Mouse (Mus musculus): ENCODE data around the gene Arhgap33. TPM values are rescaled to one million over a fixed set of nuclear protein-coding genes. Genes with fewer than 3 reads are reported as not detected.
A peak's percentile ranks its signal among the peaks of the same experiment; 100 is the strongest.

The Arhgap33 gene
- polyA plus RNA-seq, 1 experiment from 2014 or later, result 2.1 TPM

- ATAC-seq (no peak), DNase-seq (ENCODE audit: low spot score) (no peak)
- Histone ChIP-seq H3K9me3 (ENCODE audit: low read length) (no peaks in the 10 kb centered on the region), H3K9ac (replicated peaks; ENCODE audit: low read depth) (no peak overlapping the region), H3K27ac (ENCODE audit: low read length) (no peak overlapping the region), H3K36me3 (ENCODE audit: insufficient read depth, low read length) (no peaks in the 10 kb centered on the region), H3K27me3 (replicated peaks; ENCODE audit: insufficient read depth, low read length) (no peaks in the 10 kb centered on the region), H3K4me3 (ENCODE audit: low read depth, low read length) (no peak overlapping the region), H3K4me2 (replicated peaks; ENCODE audit: low read depth, low read length) (no peak overlapping the region), H3K4me1 (ENCODE audit: insufficient read depth, low read depth, low read length) (peaks cover 15% of the 10 kb centered on the region; the same call in 1 of the 2 replicates)
- WGBS, result 62% methylated on average over 1 of the region's 2 CpGs
- TF ChIP-seq EP300 (IDR thresholded peaks at IDR 0.05) (no peak), CTCF (IDR thresholded peaks at IDR 0.05) (no peak)
Observed at GRCm38 (mm10) chr7:30549880-30550279, 15.0 kb upstream of the Arhgap33 start.

GRCm38 (mm10) chr7:30544327-30544726 lies 9.5 kb upstream of the Arhgap33 start:
- no peaks in the 10 kb centered on the region for H3K4me1 ChIP-seq (ENCODE audit: insufficient read depth, low read depth, low read length)
- DNase-seq (ENCODE audit: low spot score) (no peak), ATAC-seq (no peak)
- H3K9me3 ChIP-seq (ENCODE audit: low read length), result no peaks in the 10 kb centered on the region
- TF ChIP-seq EP300 (IDR thresholded peaks at IDR 0.05), result no peak
- no peak for TF ChIP-seq CTCF (IDR thresholded peaks at IDR 0.05)
- no peaks in the 10 kb centered on the region for H3K27me3 ChIP-seq (replicated peaks; ENCODE audit: insufficient read depth, low read length)
- H3K27ac ChIP-seq (ENCODE audit: low read length), result no peak overlapping the region
- no peak overlapping the region for H3K9ac ChIP-seq (replicated peaks; ENCODE audit: low read depth)
- H3K36me3 ChIP-seq (ENCODE audit: insufficient read depth, low read length), result no peaks in the 10 kb centered on the region; the same call in 1 of the 2 replicates
- whole genome bisulfite sequencing, result 85% methylated on average over 2 of the region's 2 CpGs
- no peak overlapping the region for H3K4me3 ChIP-seq (ENCODE audit: low read depth, low read length)
- no peak overlapping the region for H3K4me2 ChIP-seq (replicated peaks; ENCODE audit: low read depth, low read length)

- 88% methylated on average over 7 of the region's 7 CpGs for WGBS
- Histone ChIP-seq H3K9ac (replicated peaks; ENCODE audit: low read depth) (no peak overlapping the region), H3K4me1 (ENCODE audit: insufficient read depth, low read depth, low read length) (no peaks in the 10 kb centered on the region), H3K9me3 (ENCODE audit: low read length) (no peaks in the 10 kb centered on the region), H3K36me3 (ENCODE audit: insufficient read depth, low read length) (no peaks in the 10 kb centered on the region; the same call in 1 of the 2 replicates), H3K4me2 (replicated peaks; ENCODE audit: low read depth, low read length) (no peak overlapping the region), H3K27ac (ENCODE audit: low read length) (no peak overlapping the region), H3K4me3 (ENCODE audit: low read depth, low read length) (no peak overlapping the region), H3K27me3 (replicated peaks; ENCODE audit: insufficient read depth, low read length) (no peaks in the 10 kb centered on the region)
- TF ChIP-seq EP300 (IDR thresholded peaks at IDR 0.05) (no peak), CTCF (IDR thresholded peaks at IDR 0.05) (no peak)
- no peak for ATAC-seq
- DNase-seq (ENCODE audit: low spot score), result no peak
Observed at GRCm38 (mm10) chr7:30540572-30540971, 5.7 kb upstream of the Arhgap33 start.

GRCm38 (mm10) chr7:30533941-30534632 lies 773 bp downstream of the Arhgap33 start:
- ATAC-seq, result no peak
- Histone ChIP-seq H3K27me3 (replicated peaks; ENCODE audit: insufficient read depth, low read length) (no peaks in the 10 kb centered on the region), H3K36me3 (ENCODE audit: insufficient read depth, low read length) (peaks cover 11% of the 10 kb centered on the region; the same call in 1 of the 2 replicates), H3K27ac (ENCODE audit: low read length) (no peak overlapping the region), H3K9me3 (ENCODE audit: low read length) (no peaks in the 10 kb centered on the region), H3K4me2 (replicated peaks; ENCODE audit: low read depth, low read length) (peak overlapping the region; percentile 98), H3K4me1 (ENCODE audit: insufficient read depth, low read depth, low read length) (no peaks in the 10 kb centered on the region), H3K9ac (replicated peaks; ENCODE audit: low read depth) (no peak overlapping the region), H3K4me3 (ENCODE audit: low read depth, low read length) (peak overlapping the region; percentile 74)
- no peak for TF ChIP-seq CTCF (IDR thresholded peaks at IDR 0.05)
- TF ChIP-seq EP300 (IDR thresholded peaks at IDR 0.05), result no peak
- no peak for DNase-seq (ENCODE audit: low spot score)
- 10% methylated on average over 25 of the region's 26 CpGs for whole genome bisulfite sequencing

- ATAC-seq, result no peak
- DNase-seq (ENCODE audit: low spot score), result peak; percentile 27
- Histone ChIP-seq H3K4me1 (ENCODE audit: insufficient read depth, low read depth, low read length) (no peaks in the 10 kb centered on the region), H3K27me3 (replicated peaks; ENCODE audit: insufficient read depth, low read length) (no peaks in the 10 kb centered on the region), H3K4me3 (ENCODE audit: low read depth, low read length) (no peak overlapping the region), H3K9ac (replicated peaks; ENCODE audit: low read depth) (no peak overlapping the region), H3K9me3 (ENCODE audit: low read length) (no peaks in the 10 kb centered on the region), H3K27ac (ENCODE audit: low read length) (no peak overlapping the region), H3K4me2 (replicated peaks; ENCODE audit: low read depth, low read length) (no peak overlapping the region), H3K36me3 (ENCODE audit: insufficient read depth, low read length) (peaks cover 11% of the 10 kb centered on the region; the same call in 1 of the 2 replicates)
- 27% methylated on average over 8 of the region's 8 CpGs for WGBS
- TF ChIP-seq EP300 (IDR thresholded peaks at IDR 0.05) (no peak), CTCF (IDR thresholded peaks at IDR 0.05) (no peak)
Observed at GRCm38 (mm10) chr7:30532931-30533330, 1.9 kb downstream of the Arhgap33 start.

GRCm38 (mm10) chr7:30531291-30531815 lies 3.5 kb downstream of the Arhgap33 start:
- DNase-seq (ENCODE audit: low spot score), result no peak

More at GRCm38 (mm10) chr7:30531291-30531815, 3.5 kb downstream of the Arhgap33 start:
- Histone ChIP-seq H3K9ac (replicated peaks; ENCODE audit: low read depth) (no peak overlapping the region), H3K36me3 (ENCODE audit: insufficient read depth, low read length) (peaks cover 11% of the 10 kb centered on the region; the same call in 1 of the 2 replicates), H3K4me3 (ENCODE audit: low read depth, low read length) (no peak overlapping the region), H3K27ac (ENCODE audit: low read length) (no peak overlapping the region), H3K27me3 (replicated peaks; ENCODE audit: insufficient read depth, low read length) (no peaks in the 10 kb centered on the region), H3K4me1 (ENCODE audit: insufficient read depth, low read depth, low read length) (peaks cover 3% of the 10 kb centered on the region; the same call in 1 of the 2 replicates), H3K4me2 (replicated peaks; ENCODE audit: low read depth, low read length) (no peak overlapping the region), H3K9me3 (ENCODE audit: low read length) (no peaks in the 10 kb centered on the region)
- 83% methylated on average over 9 of the region's 9 CpGs for WGBS
- ATAC-seq, result no peak
- no peak for TF ChIP-seq EP300 (IDR thresholded peaks at IDR 0.05)
- no peak for TF ChIP-seq CTCF (IDR thresholded peaks at IDR 0.05)
